Mouse (Mus musculus) adrenal gland, adult 18-20 months (tissue): ENCODE results near the gene Tmem50a. TPM values are rescaled to one million over a fixed set of nuclear protein-coding genes. Genes with fewer than 3 reads are reported as not detected.
"Not testable (repeated sequence)": the region's sequence is repeated elsewhere in the genome, so short reads cannot be mapped to it uniquely, and the experiment has no call there.

Experiments used
- DNase-seq, 2 experiments: peaks; one replicate each; pipeline ENCODE4 v3.0.0; 2021 to 2022; ENCODE audit warnings: low spot score in 2 of 2
- total RNA-seq, 2 experiments: library from RNA; stranded (reverse); gene quantifications; 1 replicate in 1 of 2; 2 replicates in 1 of 2; pipeline ENCODE4 v1.2.3; 2021

Tmem50a gene
- total RNA-seq, 2 experiments from 2014 or later: 160 to 339 TPM

- DNase-seq: peak; percentile 59 to 67
Measured at GRCm38 (mm10) chr4:134924019-134924741, 9.4 kb upstream of the Tmem50a start.

- DNase-seq: peak; percentile 94 to 96
Measured at GRCm38 (mm10) chr4:134923258-134924018, 8.6 kb upstream of the Tmem50a start, which contains the start of gene Rsrp1. Gene Rsrp1, plus strand, starts transcription at chr4:134923592.

- peak; percentile 57 to 66 for DNase-seq
Measured at GRCm38 (mm10) chr4:134922925-134923244, 8.1 kb upstream of the Tmem50a start.

GRCm38 (mm10) chr4:134922111-134922924 is 7.5 kb upstream of the Tmem50a start:
- no peak for DNase-seq

GRCm38 (mm10) chr4:134921703-134922102 is 6.9 kb upstream of the Tmem50a start:
- no peak for DNase-seq

- no peak for DNase-seq
Measured at GRCm38 (mm10) chr4:134920631-134921030, 5.8 kb upstream of the Tmem50a start.

GRCm38 (mm10) chr4:134919733-134920540 is 5.1 kb upstream of the Tmem50a start:
- DNase-seq: no peak

GRCm38 (mm10) chr4:134918381-134918780 is 3.6 kb upstream of the Tmem50a start:
- peak in 1 of 2 experiments; percentile 47 for DNase-seq

- DNase-seq: no peak
Measured at GRCm38 (mm10) chr4:134917194-134917593, 2.4 kb upstream of the Tmem50a start.

- no peak for DNase-seq
Measured at GRCm38 (mm10) chr4:134915223-134916050, 613 bp upstream of the Tmem50a start.

GRCm38 (mm10) chr4:134914122-134914863 is 531 bp downstream of the Tmem50a start:
- no peak for DNase-seq

GRCm38 (mm10) chr4:134913413-134913812 is 1.4 kb downstream of the Tmem50a start:
- DNase-seq: peak; percentile 77 to 84

GRCm38 (mm10) chr4:134911406-134911805 is 3.4 kb downstream of the Tmem50a start:
- not testable (repeated sequence) for DNase-seq

GRCm38 (mm10) chr4:134903046-134903445 is 11.8 kb downstream of the Tmem50a start:
- peak in 1 of 2 experiments; percentile 41 for DNase-seq

- no peak for DNase-seq
Measured at GRCm38 (mm10) chr4:134901126-134901525, 13.7 kb downstream of the Tmem50a start.

- peak in 1 of 2 experiments; percentile 48 for DNase-seq
Measured at GRCm38 (mm10) chr4:134897256-134897655, 17.6 kb downstream of the Tmem50a start.

GRCm38 (mm10) chr4:134892096-134892495 is 22.7 kb downstream of the Tmem50a start:
- peak; percentile 49 to 54 for DNase-seq

GRCm38 (mm10) chr4:134884364-134884763 is 30.5 kb downstream of the Tmem50a start:
- no peak for DNase-seq

- no peak for DNase-seq
Measured at GRCm38 (mm10) chr4:134883808-134884207, 31.0 kb downstream of the Tmem50a start.
